Mouse (Mus musculus) brain, embryonic 14.5 days (tissue): ENCODE data around the gene Cacna2d3.

ENCODE experiments used
- CTCF ChIP-seq: fragments of 200-500 bp; IDR thresholded peaks from 2 replicates; pipeline ENCODE4 v1.5.1; 2012; ENCODE audit warnings: inconsistent platforms, mild to moderate bottlenecking, moderate library complexity, borderline replicate concordance; ENCODE audit not compliant: insufficient read depth, insufficient read length; ENCODE audit errors: extremely low read depth
- POLR2A ChIP-seq: fragments of 200-500 bp; IDR thresholded peaks from 2 replicates; pipeline ENCODE4 v1.6.1; 2012; ENCODE audit warnings: mild to moderate bottlenecking, inconsistent platforms, borderline replicate concordance; ENCODE audit not compliant: poor library complexity, insufficient read depth, insufficient read length, severe bottlenecking; ENCODE audit errors: extremely low read depth

- TF ChIP-seq POLR2A = no peak
- no peak for TF ChIP-seq CTCF
Observed at GRCm38 (mm10) chr14:29268609-29269008, 453.1 kb downstream of the Cacna2d3 start.
